Mouse (Mus musculus) cerebellum, adult 2 months (tissue): Measurements from ENCODE around the gene Peak1. TPM values are rescaled to one million over a fixed set of nuclear protein-coding genes. Genes with fewer than 3 reads are reported as not detected.
A peak's percentile ranks its signal among the peaks of the same experiment; 100 is the strongest.

ENCODE experiments used
- DNase-seq, 2 experiments: peaks; one replicate each; pipeline ENCODE4 v3.0.0; 2021
- H3K27ac ChIP-seq: fragments of 200-500 bp; 2 replicates; pipeline ENCODE4 v1.5.1; 2012; ENCODE audit warnings: low read length, control low read depth, inconsistent platforms; ENCODE audit not compliant: insufficient read depth
- H3K27me3 ChIP-seq: fragments of 200-500 bp; 2 replicates; pipeline ENCODE4 v1.6.1; 2012; ENCODE audit warnings: inconsistent platforms, mild to moderate bottlenecking, low read length, moderate library complexity; ENCODE audit not compliant: control insufficient read depth, insufficient read depth
- H3K4me1 ChIP-seq: fragments of 200-500 bp; 2 replicates; pipeline ENCODE4 v1.6.1; 2011; ENCODE audit warnings: low read length; ENCODE audit not compliant: control insufficient read depth, insufficient read depth
- H3K4me3 ChIP-seq: fragments of 200-500 bp; replicated peaks from 2 replicates; pipeline ENCODE3; 2011; ENCODE audit warnings: mild to moderate bottlenecking, low read depth, low read length, control low read depth; ENCODE audit not compliant: insufficient read depth
- CTCF ChIP-seq: fragments of 200-500 bp; IDR thresholded peaks from 2 replicates; pipeline ENCODE4 v1.5.1; 2011; ENCODE audit warnings: low read depth, mild to moderate bottlenecking, control low read depth, low read length, moderate library complexity, borderline replicate concordance; ENCODE audit not compliant: insufficient read depth
- POLR2A ChIP-seq: fragments of 200-500 bp; IDR thresholded peaks from 2 replicates; pipeline ENCODE4 v1.6.1; 2011; ENCODE audit warnings: low read length, control low read depth, borderline replicate concordance; ENCODE audit not compliant: insufficient read depth
- WGBS: fragments of 180-500 bp; shearing (Covaris S2); methylation state at CpG from one replicate; pipeline ENCODE4 v1.1.7; 2018; 5-methylcytosine and 5-hydroxymethylcytosine counted together
- polyA plus RNA-seq: library from polyadenylated mRNA; depleted of rRNA; stranded (reverse); fragments of >200 nt; gene quantifications from 2 replicates; pipeline ENCODE4 v1.2.3, GENCODE M21; 2012

Peak1 gene
- polyA plus RNA-seq, 1 experiment, result 29.8 TPM

- WGBS, result 80% methylated on average over 5 of the region's 5 CpGs
- no peak for DNase-seq
- Histone ChIP-seq H3K4me1 (peaks cover 13% of the 10 kb centered on the region; the same call in 1 of the 2 replicates), H3K4me3 (no peak overlapping the region), H3K27me3 (no peaks in the 10 kb centered on the region), H3K27ac (no peak overlapping the region)
- TF ChIP-seq CTCF (no peak), POLR2A (no peak)
These were observed 4.1 kb upstream of the Peak1 start for GRCm38 (mm10) chr9:56421991-56422390.

GRCm38 (mm10) chr9:56420892-56421601 lies 3.2 kb upstream of the Peak1 start:
- Histone ChIP-seq H3K4me1 (peaks cover 13% of the 10 kb centered on the region; the same call in 1 of the 2 replicates), H3K4me3 (no peak overlapping the region), H3K27me3 (no peaks in the 10 kb centered on the region), H3K27ac (no peak overlapping the region)
- 64% methylated on average over 9 of the region's 9 CpGs for WGBS
- DNase-seq, result no peak
- TF ChIP-seq POLR2A (no peak), CTCF (no peak)

- Histone ChIP-seq H3K27me3 (no peaks in the 10 kb centered on the region), H3K27ac (no peak overlapping the region), H3K4me3 (no peak overlapping the region), H3K4me1 (peaks cover 13% of the 10 kb centered on the region; the same call in 1 of the 2 replicates)
- no peak for DNase-seq
- no peak for TF ChIP-seq CTCF
- TF ChIP-seq POLR2A, result no peak
- 93% methylated on average over 1 of the region's 1 CpGs for WGBS
These were observed 2.4 kb upstream of the Peak1 start for GRCm38 (mm10) chr9:56420236-56420635.

- no peaks in the 10 kb centered on the region for H3K27me3 ChIP-seq
- no peak for TF ChIP-seq CTCF
- peak; percentile 39; the same call in 1 of the 2 replicates for TF ChIP-seq POLR2A
- H3K4me1 ChIP-seq, result peaks cover 18% of the 10 kb centered on the region; the same call in 1 of the 2 replicates
- H3K4me3 ChIP-seq, result peak overlapping the region; percentile 98
- WGBS, result 1% methylated on average over 11 of the region's 11 CpGs
- peak in 1 of 2 experiments; percentile 73 for DNase-seq
- H3K27ac ChIP-seq, result peak overlapping the region; percentile 85
These were observed 922 bp upstream of the Peak1 start for GRCm38 (mm10) chr9:56418738-56419239.

GRCm38 (mm10) chr9:56417415-56417947 lies 386 bp downstream of the Peak1 start:
- H3K4me3 ChIP-seq, result peak overlapping the region; percentile 73
- 1% methylated on average over 40 of the region's 40 CpGs for WGBS
- no peaks in the 10 kb centered on the region for H3K27me3 ChIP-seq
- H3K27ac ChIP-seq, result peak overlapping the region; percentile 77
- no peak for TF ChIP-seq POLR2A
- peak; percentile 13; the same call in 1 of the 2 replicates for TF ChIP-seq CTCF
- H3K4me1 ChIP-seq, result peaks cover 16% of the 10 kb centered on the region; the same call in 1 of the 2 replicates
- DNase-seq, result peak; percentile 81 to 85

- TF ChIP-seq POLR2A (no peak), CTCF (no peak)
- peak in 1 of 2 experiments; percentile 23 for DNase-seq
- Histone ChIP-seq H3K4me3 (peak overlapping the region; percentile 31), H3K27me3 (no peaks in the 10 kb centered on the region), H3K4me1 (peaks cover 12% of the 10 kb centered on the region; the same call in 1 of the 2 replicates), H3K27ac (no peak overlapping the region)
- WGBS, result 20% methylated on average over 4 of the region's 4 CpGs
These were observed 1.8 kb downstream of the Peak1 start for GRCm38 (mm10) chr9:56415935-56416607.

- 6% methylated on average over 1 of the region's 1 CpGs for WGBS
- TF ChIP-seq CTCF (no peak), POLR2A (no peak)
- peak; percentile 65 to 89 for DNase-seq
- Histone ChIP-seq H3K27ac (0 out of 2 replicates have a peak overlapping the region, but pooled peaks have one; percentile 15), H3K4me1 (peaks cover 8% of the 10 kb centered on the region; the same call in 1 of the 2 replicates), H3K4me3 (no peak overlapping the region), H3K27me3 (no peaks in the 10 kb centered on the region)
These were observed 2.5 kb downstream of the Peak1 start for GRCm38 (mm10) chr9:56415393-56415792.
